Mouse (Mus musculus) lung, postnatal 25 days (tissue): ENCODE measurements around the gene Mdc1.
"Not testable (repeated sequence)": the region's sequence is repeated elsewhere in the genome, so short reads cannot be mapped to it uniquely, and the experiment has no call there.

Experiments
- DNase-seq: peaks from one replicate; pipeline ENCODE4 v3.0.0; 2022; ENCODE audit warnings: low spot score

Gene Mdc1

GRCm38 (mm10) chr17:35822564-35822963, 18.8 kb upstream of the Mdc1 start:
- no peak for DNase-seq

GRCm38 (mm10) chr17:35822964-35823937, 18.1 kb upstream of the Mdc1 start, which contains the start of gene Flot1:
Gene Flot1 (plus strand): TSS chr17:35823230.
- DNase-seq, result peak; percentile 93

GRCm38 (mm10) chr17:35824402-35824801, 16.9 kb upstream of the Mdc1 start:
- no peak for DNase-seq

- no peak for DNase-seq
These were observed 16.0 kb upstream of the Mdc1 start for GRCm38 (mm10) chr17:35825109-35825850.

DNA sequence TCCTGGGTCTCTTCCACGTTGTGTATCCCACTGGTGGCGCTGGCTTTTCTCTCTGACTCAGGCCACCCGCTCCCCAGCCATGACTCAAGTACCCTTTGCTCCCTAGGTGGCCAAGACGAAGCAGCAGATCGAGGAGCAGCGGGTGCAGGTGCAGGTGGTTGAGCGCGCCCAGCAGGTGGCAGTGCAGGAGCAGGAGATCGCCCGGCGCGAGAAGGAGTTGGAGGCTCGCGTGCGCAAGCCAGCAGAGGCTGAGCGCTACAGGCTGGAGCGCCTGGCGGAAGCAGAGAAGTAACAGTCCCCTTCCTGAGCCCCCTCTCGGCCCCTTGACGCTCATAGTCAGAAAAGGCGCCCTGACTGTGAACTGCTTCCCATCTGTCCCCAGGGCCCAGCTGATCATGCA, 11.6 kb upstream of the Mdc1 start:
- peak; percentile 87 for DNase-seq

DNA sequence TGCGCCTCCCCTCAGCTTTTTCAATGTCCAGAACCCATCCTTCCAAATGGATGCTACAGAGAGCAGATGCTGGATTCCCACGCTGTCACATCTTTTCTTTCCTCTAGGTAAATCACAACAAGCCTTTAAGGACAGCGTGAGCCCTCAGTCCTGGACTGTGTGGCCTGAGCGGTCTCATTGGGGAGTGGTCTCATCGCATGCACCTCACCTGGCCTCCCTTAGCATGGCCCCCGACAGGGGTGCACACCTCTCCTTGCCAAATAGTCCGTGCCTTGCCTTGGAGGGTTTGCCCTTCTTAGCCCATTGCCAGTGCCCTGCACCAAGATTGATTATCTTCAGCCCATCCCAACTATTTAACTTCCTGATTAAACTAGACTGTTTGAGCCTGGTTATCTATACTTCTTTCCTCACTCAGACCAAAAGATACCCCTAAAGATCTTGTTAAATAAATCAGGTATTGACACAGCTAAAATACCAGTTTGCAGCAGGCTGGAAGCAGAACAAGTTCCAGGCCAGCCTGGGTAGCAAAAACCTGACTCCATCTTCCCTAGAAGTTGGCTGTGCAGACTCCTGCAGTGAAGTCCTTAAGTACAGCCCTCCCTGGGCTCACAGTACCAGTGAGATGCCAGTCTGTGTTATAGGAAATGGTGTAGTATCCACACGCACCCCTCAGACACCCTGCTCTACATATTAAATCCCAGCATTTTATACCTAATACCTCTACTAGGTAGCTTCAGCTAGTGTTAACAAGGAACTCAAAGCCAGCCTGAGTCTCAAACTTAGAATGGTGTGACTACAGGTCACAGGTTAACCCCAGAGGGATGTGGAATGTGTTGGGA, 8.7 kb upstream of the Mdc1 start:
- no peak for DNase-seq

DNA sequence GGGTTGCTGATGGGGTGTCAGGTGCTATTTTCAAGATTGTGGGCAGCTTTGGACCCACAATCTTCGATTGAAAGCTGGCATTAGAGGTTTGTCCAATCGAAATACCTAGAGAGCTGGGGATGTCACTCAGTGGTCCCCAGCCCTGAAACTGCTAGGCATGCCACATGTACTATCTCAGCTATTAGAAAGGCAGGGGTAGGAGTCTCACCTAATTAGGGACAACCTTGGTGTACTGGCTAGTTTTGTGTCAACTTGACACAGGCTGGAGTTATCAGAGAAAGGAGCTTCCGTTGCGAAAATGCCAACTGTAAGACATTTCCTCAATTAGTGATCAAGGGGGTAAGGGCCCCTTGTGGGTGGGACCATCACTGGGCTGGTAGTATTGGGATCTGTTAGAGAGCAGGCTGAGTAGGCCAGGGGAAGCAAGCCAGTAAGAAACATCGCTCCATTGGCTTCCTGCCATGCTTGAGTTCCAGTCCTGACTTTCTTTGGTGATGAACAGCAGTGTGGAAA, 8.0 kb upstream of the Mdc1 start:
- DNase-seq, result no peak

GRCm38 (mm10) chr17:35833894-35834293, 7.4 kb upstream of the Mdc1 start:
- no peak for DNase-seq

DNA sequence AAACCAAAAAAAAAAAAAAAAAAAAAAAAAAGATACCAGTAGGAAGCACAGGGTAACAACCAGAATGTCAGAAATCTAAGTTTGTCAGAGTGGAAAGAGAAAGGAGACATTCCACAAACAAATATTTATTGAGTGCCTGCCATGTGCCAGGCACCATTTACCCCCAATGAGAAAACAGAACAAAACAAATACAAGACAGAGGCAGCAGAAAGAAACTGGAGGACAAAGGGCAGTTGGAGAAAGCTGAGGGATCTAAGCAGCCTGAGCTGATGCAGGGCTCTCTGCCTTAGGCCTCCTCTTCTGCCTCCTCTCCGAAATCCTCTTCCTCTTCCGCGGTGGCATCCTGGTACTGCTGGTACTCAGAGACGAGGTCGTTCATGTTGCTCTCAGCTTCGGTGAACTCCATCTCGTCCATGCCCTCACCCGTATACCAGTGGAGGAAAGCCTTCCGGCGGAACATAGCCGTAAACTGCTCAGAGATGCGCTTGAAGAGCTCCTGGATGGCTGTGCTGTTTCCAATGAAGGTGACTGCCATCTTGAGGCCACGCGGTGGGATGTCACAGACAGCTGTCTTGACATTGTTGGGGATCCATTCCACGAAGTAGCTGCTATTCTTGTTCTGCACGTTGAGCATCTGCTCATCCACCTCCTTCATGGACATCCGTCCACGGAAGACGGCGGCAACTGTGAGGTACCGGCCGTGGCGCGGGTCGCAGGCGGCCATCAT, 6.5 kb upstream of the Mdc1 start:
- DNase-seq, result no peak

- DNase-seq, result no peak
These were observed 5.7 kb upstream of the Mdc1 start for GRCm38 (mm10) chr17:35835424-35836140.

GRCm38 (mm10) chr17:35836178-35836965, 4.9 kb upstream of the Mdc1 start:
- DNase-seq, result peak; percentile 88

DNA sequence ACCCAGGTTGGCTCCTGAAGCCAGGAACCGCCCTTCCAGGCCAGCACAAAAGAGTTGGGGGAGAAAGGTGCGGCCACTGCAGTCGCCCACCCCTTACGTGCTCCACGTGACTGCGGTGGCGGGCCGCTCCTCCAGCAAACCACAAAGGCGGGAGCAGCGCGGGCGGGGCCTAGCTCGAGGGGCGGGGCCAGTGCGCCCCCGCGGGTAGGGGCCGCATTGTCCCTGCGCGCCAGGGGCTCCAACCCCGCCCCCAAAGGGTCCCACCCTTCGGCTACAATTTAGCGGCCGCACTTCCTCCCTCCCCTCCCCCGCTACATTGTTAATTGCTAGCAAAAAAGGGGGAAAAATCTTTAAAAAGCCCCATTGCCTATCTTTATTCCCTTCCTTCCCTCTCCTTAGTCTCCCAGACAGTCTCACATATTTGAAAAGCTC, 4.3 kb upstream of the Mdc1 start:
- peak; percentile 88 for DNase-seq

- peak; percentile 54 for DNase-seq
These were observed 3.8 kb upstream of the Mdc1 start for GRCm38 (mm10) chr17:35837487-35837886.

- DNase-seq, result peak; percentile 97
These were observed 3.2 kb upstream of the Mdc1 start, which contains the start of gene Tubb5 for GRCm38 (mm10) chr17:35838122-35838544. Gene Tubb5 (minus strand): TSS chr17:35838306.

DNA sequence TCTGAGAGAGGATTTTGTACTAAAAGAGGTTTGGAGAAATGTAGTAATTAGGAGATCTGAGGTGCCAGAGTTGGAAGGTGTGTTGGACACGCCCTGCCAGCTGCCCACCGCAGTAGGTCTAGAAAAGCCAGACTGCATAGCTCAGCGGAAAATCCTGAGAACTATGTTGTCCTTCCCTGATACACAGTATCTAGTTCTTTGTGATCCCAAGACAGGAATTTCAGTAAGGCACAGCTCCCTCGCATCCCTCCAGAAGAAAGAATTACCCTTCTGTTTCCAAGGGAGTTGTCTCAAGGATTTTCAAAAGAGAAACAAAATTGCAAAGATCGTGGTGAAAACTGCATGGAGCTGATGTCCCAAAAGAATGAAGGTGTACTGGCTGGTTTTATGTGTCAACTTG, 2.7 kb upstream of the Mdc1 start:
- DNase-seq, result no peak

DNA sequence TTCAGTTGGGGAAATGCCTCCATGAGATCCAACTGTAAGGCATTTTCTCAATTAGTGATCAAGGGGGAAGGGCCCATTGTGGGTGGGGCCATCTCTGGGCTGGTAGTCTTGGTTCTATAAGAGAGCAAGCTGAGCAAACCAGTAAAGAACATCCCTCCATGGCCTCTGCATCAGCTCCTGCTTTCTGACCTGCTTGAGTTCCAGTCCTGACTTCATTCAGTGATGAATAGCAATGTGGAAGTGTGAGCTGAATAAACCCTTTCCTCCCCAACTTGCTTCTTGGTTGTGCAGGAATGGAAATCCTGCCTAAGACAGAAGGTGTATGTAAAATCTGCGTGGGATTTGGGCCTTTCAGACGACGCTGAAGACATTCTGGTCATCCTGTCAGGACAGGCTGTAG, 2.3 kb upstream of the Mdc1 start:
- DNase-seq, result not testable (repeated sequence)

DNA sequence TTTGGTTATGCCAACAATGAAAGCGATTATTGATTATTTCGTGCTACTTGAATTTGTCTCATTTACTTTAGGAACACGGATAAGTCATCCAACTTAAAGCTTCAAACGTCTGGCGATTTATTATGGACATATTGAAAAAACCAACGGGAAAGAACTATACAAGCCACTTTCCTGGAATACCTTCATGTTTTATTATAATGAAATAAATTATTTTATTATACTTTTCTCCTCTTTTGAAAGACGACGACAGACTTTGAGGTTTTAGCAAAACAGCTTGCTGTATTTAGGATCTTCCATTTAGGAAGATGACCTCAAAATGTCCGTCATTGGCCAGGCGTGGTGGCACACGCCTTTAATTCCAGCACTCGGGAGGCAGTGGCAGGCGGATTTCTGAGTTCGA, 754 bp upstream of the Mdc1 start:
- no peak for DNase-seq

DNA sequence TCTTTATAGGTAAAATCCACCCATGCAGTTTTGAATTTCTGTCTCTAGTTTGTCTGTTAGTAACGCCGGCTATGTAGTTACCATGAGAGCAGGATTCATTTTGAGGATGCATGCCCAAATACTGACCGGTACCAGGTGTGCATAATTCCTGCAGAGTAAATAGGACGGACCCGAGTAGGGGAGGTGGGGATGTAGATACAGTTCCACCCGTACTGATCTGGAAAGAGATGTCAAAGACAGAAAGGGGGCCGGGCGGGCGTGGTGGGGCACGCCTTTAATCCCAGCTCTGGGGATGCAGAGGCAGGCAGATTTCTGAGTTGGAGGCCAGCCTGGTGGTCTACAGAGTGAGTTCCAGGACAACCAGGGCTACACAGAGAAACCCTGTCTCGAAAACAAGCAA, 691 bp downstream of the Mdc1 start:
- DNase-seq, result no peak

GRCm38 (mm10) chr17:35843514-35843913, 2.2 kb downstream of the Mdc1 start:
- no peak for DNase-seq

- no peak for DNase-seq
These were observed 6.8 kb downstream of the Mdc1 start for GRCm38 (mm10) chr17:35848112-35848511.
